Mouse (Mus musculus) fat pad, adult 2 months (tissue): ENCODE measurements at regions not wholly inside any gene's neighbourhood (a gene's known extent, or its start where the extent isn't known, plus 50 kb on each side); places are given as distances from the start of the nearest gene placed in this dataset.

Experiments
- DNase-seq: peaks from one replicate; pipeline ENCODE4 v3.0.0-alpha.2; 2011; ENCODE audit warnings: low read depth, low spot score; ENCODE audit errors: extremely low read depth

DNA sequence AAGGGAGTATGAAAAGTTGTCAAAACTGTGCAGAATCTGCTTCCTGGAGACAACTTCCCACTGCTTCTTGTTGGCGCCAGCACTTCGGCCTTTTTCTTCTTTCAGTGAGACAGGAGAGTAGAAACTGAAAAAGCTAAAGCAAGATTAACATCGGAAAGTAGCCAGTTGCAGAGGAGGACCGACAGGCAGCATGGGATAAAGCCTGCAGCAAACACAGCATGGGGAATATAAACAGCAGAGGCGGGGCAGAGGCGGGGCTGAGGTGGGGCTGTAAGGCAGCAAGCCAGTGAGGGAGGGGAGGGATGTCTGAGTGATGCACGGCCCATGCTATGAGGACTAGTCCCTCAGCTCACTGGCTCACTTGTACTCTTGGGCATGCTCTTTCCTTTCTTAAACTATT is 65.5 kb upstream of the C2cd4b start:
- no peak for DNase-seq

DNA sequence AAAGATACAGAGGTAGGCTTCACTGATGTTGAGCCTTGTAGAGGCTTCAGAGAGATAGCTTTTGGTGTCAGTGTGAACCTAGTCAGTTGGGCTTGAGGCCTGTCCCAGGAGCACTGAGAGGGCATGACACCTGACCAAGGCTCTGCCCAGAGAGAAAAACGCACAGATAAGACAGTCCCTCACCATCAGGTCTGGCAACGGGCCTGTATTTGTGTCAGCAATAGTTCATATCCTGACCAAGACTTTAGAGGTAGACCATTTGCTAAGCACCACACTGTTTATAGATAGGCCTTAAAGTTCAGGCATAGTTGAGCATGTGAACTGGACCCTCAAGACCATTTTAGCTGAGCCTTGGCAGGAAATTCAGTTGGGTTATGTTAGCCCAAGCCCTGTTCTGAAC is 60.4 kb upstream of the C2cd4b start:
- no peak for DNase-seq

DNA sequence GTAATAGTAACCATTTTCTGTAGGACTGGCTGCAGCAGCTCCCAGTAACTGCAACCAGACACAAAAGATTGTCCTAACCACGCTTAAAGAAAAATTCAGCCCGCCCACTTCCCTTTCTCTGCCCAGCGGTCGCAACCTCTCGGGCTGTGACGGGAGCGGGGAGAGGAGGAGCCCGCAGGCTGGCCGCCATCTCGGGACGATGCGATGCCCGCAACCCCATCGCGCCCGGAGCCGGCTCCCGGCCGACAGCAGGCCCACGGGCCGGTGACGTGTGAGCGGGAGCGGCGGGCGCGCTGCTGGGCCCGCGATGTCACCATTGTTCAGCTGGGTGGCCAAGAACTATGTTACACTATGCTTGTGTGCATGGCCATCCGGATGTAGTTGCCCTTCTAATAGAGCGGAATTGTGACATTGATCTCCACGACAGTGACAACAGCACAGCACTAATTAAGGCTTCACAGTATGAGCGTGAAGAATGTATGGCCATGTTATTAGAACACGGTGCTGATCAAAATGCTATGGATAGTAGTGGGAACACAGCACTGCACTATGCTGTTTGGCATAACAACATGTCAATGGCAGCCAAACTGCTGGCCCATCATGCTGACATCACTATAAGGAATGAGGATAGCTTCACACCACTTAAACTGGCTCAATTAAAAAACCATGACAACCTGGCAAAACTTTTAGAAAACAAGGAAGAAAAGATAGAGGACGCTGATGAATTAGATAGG is 59.2 kb upstream of the C2cd4b start:
- no peak for DNase-seq

DNA sequence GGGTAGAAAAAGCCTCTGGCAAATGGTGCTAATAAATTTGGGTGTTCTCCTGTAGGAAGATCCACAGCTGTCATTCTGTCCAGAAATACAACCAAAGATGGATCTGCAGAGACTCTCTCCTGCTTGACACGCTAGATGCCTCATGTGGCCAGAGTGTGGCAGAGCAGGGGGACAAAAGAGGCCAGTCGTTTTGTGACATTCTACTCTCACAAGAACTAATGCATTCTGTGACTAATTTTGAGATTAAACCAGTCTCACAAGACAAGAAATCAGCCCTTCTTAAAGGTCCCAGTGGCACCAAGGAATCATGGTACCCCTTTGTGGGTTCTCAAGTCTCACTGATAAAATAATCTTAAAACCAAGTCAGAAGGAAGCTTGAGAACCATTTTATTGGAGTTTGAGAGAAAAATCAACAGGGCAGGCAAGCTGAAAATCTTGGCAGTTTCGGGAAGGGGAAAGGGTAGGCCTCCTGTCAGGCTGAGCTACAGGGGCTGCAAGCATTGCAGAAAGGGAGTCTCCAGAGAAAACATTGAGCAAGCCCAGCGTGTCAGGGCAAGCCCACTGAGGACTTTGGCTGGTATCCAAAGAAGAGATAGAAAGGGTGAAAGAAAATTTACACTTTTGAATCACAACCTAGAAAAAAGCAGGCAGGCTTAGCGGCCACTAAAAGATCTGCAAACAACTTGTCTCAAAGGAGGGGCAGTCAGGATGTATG is 50.8 kb upstream of the C2cd4b start:
- no peak for DNase-seq
